Mouse (Mus musculus): ENCODE measurements around the gene Sbf1.

The Sbf1 gene

DNA sequence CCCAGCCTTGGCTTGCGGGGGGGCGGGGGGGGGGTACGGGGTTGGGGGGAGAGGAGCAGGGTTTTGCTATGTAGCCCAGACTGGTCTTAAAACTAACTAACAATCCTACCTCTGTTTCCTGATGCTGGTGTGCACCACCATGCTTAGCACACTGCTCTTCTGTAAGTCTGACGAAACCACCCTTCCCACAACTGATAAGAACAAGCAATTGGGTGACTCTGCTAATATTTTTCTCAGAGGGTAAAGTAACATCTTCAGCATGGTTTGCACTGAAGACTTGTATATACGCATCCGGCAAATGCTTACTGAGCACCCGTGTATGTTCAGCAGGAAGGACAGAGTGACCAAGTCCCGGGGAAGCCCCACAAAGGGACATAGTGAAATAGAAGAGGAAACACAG, 6.2 kb upstream of the Sbf1 start:
- no peak for DNase-seq (ENCODE audit: low read depth, low spot score)

- peak; percentile 68 for DNase-seq (ENCODE audit: low read depth, low spot score)
Measured at GRCm38 (mm10) chr15:89316146-89316545, 1.0 kb upstream of the Sbf1 start.

- DNase-seq (ENCODE audit: low read depth, low spot score) = no peak
Measured at GRCm38 (mm10) chr15:89314511-89315189, 461 bp downstream of the Sbf1 start.

- no peak for DNase-seq (ENCODE audit: low read depth, low spot score)
Measured at GRCm38 (mm10) chr15:89314107-89314506, 1.0 kb downstream of the Sbf1 start.

GRCm38 (mm10) chr15:89313359-89313758, 1.8 kb downstream of the Sbf1 start:
- DNase-seq (ENCODE audit: low read depth, low spot score) = no peak

DNA sequence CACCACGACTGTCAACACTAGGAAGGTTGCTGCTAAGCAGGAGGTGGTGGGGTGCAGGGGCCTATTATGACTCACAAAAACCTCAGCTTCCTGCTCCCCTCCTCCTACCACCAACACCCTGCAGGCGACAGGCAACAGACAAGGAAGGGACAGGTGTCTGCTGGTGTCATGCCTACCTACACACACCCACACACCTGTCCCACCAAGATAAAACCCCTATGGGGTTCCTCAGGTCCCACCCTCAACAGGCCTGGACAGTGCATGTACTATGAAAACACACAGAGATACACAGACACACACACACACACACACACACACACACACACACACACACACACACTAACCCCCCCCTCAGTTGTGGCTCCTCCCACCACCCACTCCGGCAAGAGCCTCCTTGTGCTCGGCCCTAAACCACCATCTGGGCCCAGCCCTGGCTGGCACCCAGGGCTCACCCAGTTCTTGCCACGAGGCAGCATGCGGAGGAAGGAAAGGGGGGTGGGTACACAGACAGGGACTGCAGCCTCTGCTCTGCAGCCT, 5.1 kb downstream of the Sbf1 start:
- peak; percentile 89 for DNase-seq (ENCODE audit: low read depth, low spot score)

- DNase-seq (ENCODE audit: low read depth, low spot score) = peak; percentile 63
Measured at GRCm38 (mm10) chr15:89308406-89309139, 6.5 kb downstream of the Sbf1 start.

- DNase-seq (ENCODE audit: low read depth, low spot score) = no peak
Measured at GRCm38 (mm10) chr15:89307461-89307860, 7.7 kb downstream of the Sbf1 start.

DNA sequence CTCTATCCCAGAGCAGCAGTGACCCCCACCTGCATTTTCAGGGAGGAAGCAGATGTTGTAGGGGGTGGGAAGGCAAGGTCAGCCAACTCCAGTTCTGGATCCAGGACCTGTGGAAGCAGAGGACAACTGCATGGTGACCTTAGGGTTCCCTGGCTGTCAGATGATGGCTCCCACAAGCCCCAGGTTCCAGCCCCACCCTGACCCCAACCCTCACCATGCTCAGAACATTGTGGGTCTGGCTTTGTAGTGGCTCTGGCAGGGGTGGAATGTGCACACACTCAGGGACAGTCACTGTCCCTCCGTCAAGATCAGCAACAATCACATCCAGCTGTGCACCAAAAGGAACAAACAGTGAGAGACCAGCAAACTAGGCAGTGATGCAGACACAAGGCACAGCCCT, 9.1 kb downstream of the Sbf1 start:
- DNase-seq (ENCODE audit: low read depth, low spot score) = no peak

- no peak for DNase-seq (ENCODE audit: low read depth, low spot score)
Measured at GRCm38 (mm10) chr15:89300600-89300999, 14.5 kb downstream of the Sbf1 start.

GRCm38 (mm10) chr15:89300180-89300579, 14.9 kb downstream of the Sbf1 start:
- DNase-seq (ENCODE audit: low read depth, low spot score) = no peak

DNA sequence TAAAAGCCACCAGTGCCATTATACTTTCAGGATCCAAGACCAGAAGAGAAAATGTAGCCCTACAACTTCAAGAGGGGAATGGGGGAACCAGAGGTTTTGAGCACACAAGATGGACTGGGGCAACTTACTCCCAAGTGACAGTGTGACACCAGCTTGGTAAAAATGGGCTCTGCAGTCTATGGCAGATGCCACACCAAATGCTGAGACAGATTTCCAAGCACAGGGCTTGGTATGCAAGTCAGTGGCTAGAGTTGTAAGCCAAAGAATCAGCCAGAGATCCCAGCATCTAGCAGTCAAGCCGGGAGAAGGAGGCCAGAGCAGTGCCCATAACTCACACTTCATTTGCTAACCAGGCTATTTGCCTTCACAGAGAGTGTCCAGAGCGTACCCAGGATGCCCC, 17.4 kb downstream of the Sbf1 start:
- DNase-seq (ENCODE audit: low read depth, low spot score) = no peak

- DNase-seq (ENCODE audit: low read depth, low spot score) = no peak
Measured at GRCm38 (mm10) chr15:89296465-89296864, 18.6 kb downstream of the Sbf1 start.

- DNase-seq (ENCODE audit: low read depth, low spot score) = no peak
Measured at GRCm38 (mm10) chr15:89295580-89296165, 19.4 kb downstream of the Sbf1 start.

DNA sequence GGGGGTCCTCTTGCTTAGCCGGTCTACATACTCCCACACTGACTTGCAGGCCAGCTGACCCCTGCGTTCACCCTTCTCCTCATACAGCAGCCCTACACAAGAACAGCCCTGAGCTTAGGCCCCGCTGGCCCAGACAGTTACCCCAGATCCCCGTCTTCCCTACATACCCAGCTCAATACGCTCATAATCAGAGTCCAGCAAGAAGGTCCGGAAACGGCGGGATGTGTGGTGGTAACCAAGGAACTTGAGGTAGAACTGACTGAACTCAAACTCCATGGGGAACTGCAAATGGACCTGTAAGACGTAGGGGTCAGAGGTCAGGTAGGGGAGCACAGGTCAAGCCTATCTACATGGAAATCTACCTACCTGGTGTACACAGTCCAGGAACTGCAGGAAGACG, 21.3 kb downstream of the Sbf1 start:
- DNase-seq (ENCODE audit: low read depth, low spot score) = no peak

- DNase-seq (ENCODE audit: low read depth, low spot score) = no peak
Measured at GRCm38 (mm10) chr15:89292795-89293194, 22.3 kb downstream of the Sbf1 start.

DNA sequence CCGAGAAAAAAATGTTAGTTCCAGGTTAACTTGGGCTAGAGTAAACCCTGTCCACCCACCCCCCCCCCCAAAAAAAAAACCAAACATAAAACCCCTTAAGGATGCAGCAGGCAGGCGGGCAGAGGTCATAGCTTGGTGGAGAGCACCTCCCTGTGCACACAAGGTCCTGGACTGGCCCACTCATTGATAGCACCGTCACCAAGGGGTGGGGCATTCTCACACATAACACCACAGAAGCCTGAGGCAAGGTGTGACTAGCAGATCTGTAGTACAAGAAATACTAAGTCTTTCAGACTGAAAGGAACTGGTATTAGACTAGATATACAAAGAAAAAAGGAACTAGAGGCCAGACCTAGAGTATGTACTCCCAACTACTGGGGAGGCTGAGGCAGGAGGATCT, 23.6 kb downstream of the Sbf1 start:
- DNase-seq (ENCODE audit: low read depth, low spot score) = no peak

- no peak for DNase-seq (ENCODE audit: low read depth, low spot score)
Measured at GRCm38 (mm10) chr15:89289455-89289854, 25.7 kb downstream of the Sbf1 start.

- no peak for DNase-seq (ENCODE audit: low read depth, low spot score)
Measured at GRCm38 (mm10) chr15:89288227-89288767, 26.8 kb downstream of the Sbf1 start.

DNA sequence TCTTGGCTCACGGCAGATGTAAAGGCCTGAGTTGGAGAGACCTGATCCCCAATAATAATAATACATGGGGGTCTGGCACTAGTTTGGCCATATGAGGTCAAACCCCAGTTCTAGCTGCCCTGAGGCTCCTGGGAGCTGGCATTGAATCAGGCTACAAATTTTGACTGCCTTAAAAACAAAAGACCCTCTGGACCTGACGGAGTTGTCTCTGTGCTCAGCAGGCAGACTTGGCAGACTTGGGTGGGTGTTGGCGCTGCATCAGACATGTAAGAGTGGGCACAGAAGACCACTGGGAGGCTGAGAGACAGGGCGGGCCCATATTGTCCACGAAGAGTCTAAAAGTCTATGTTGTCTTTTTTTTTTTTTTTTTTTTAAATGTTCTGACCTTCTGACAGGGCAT, 28.5 kb downstream of the Sbf1 start:
- DNase-seq (ENCODE audit: low read depth, low spot score) = no peak

- no peak for DNase-seq (ENCODE audit: low read depth, low spot score)
Measured at GRCm38 (mm10) chr15:89286114-89286513, 29.0 kb downstream of the Sbf1 start.

- no peak for DNase-seq (ENCODE audit: low read depth, low spot score)
Measured at GRCm38 (mm10) chr15:89285478-89285877, 29.6 kb downstream of the Sbf1 start.
